Mouse (Mus musculus) midbrain, embryonic 16.5 days (tissue): ENCODE data around the gene Sgms2. TPM values are rescaled to one million over a fixed set of nuclear protein-coding genes. Genes with fewer than 3 reads are reported as not detected.

Source experiments
- ATAC-seq: fragments of 200-750 bp; cut with Nextera tagmentation; 2 replicates; pipeline ENCODE4 v1.8.0; 2017; ENCODE audit warnings: moderate TSS enrichment
- H3K27ac ChIP-seq: fragments of 300-500 bp; sonication (generic); 2 replicates; pipeline ENCODE4 v1.5.1; 2014; ENCODE audit warnings: mild to moderate bottlenecking, low read length, mixed read lengths
- H3K27me3 ChIP-seq: fragments of 300-500 bp; sonication (generic); 2 replicates; pipeline ENCODE4 v1.6.1; 2014; ENCODE audit warnings: low read depth, low read length, mixed read lengths; ENCODE audit not compliant: control insufficient read depth, insufficient read depth
- H3K36me3 ChIP-seq: fragments of 300-500 bp; sonication (generic); 2 replicates; pipeline ENCODE4 v1.6.1; 2014; ENCODE audit warnings: mild to moderate bottlenecking, low read length, moderate library complexity, mixed read lengths; ENCODE audit not compliant: control insufficient read depth, insufficient read depth
- H3K4me1 ChIP-seq: fragments of 300-500 bp; sonication (generic); 2 replicates; pipeline ENCODE4 v1.6.1; 2014; ENCODE audit warnings: mild to moderate bottlenecking, low read length, mixed read lengths; ENCODE audit not compliant: control insufficient read depth, insufficient read depth
- H3K4me2 ChIP-seq: fragments of 300-500 bp; sonication (generic); 2 replicates; pipeline ENCODE4 v1.6.1; 2014; ENCODE audit warnings: mild to moderate bottlenecking, low read length, mixed read lengths
- H3K4me3 ChIP-seq: fragments of 300-500 bp; sonication (generic); 2 replicates; pipeline ENCODE4 v1.5.1; 2014; ENCODE audit warnings: low read depth, mild to moderate bottlenecking, low read length, moderate library complexity, mixed read lengths
- H3K9ac ChIP-seq: fragments of 300-500 bp; sonication (generic); 2 replicates; pipeline ENCODE4 v1.6.1; 2014; ENCODE audit warnings: low read depth, low read length, mixed read lengths
- H3K9me3 ChIP-seq: fragments of 300-500 bp; sonication (generic); replicated peaks from 2 replicates; pipeline ENCODE4 v1.6.1; 2014; ENCODE audit warnings: mild to moderate bottlenecking, low read length, mixed read lengths; ENCODE audit not compliant: control insufficient read depth, poor library complexity, severe bottlenecking
- WGBS: fragments of 180-500 bp; shearing (Covaris S2); extraction: QIAGEN DNeasy Blood & Tissue Kit; methylation state at CpG from one replicate; pipeline ENCODE4 v1.1.7; 2014; 5-methylcytosine and 5-hydroxymethylcytosine counted together
- polyA plus RNA-seq: library from polyadenylated mRNA; unstranded; fragments of >200 nt; fragmentation: Nextera tagmentation; extraction: Ambion mirVana; gene quantifications from 2 replicates; pipeline ENCODE4 v1.2.1, GENCODE M21; 2015

The Sgms2 gene
- polyA plus RNA-seq, 1 experiment from 2014 or later: 1.6 TPM

- no peak overlapping the region for H3K27ac ChIP-seq
- WGBS: under 1% methylated on average over 66 of the region's 78 CpGs
- H3K9me3 ChIP-seq: no peaks in the 10 kb centered on the region
- peak overlapping the region; percentile 99 for H3K4me2 ChIP-seq
- ATAC-seq: peak; percentile 93
- H3K36me3 ChIP-seq: no peaks in the 10 kb centered on the region
- H3K27me3 ChIP-seq: peaks cover 6% of the 10 kb centered on the region
- H3K9ac ChIP-seq: peak overlapping the region; percentile 75
- peak overlapping the region; percentile 85 for H3K4me3 ChIP-seq
- 0 out of 2 replicates have a peak, but pooled peaks cover 4% of the 10 kb centered on the region for H3K4me1 ChIP-seq
These were observed 885 bp downstream of the Sgms2 start for GRCm38 (mm10) chr3:131490143-131490908.

- Histone ChIP-seq H3K27me3 (peaks cover 6% of the 10 kb centered on the region), H3K27ac (no peak overlapping the region), H3K9me3 (no peaks in the 10 kb centered on the region), H3K36me3 (no peaks in the 10 kb centered on the region), H3K4me3 (peak overlapping the region; percentile 85), H3K4me2 (peak overlapping the region; percentile 99), H3K4me1 (0 out of 2 replicates have a peak, but pooled peaks cover 4% of the 10 kb centered on the region), H3K9ac (peak overlapping the region; percentile 75)
- peak; percentile 83 for ATAC-seq
- WGBS: under 1% methylated on average over 34 of the region's 36 CpGs
These were observed 1.5 kb downstream of the Sgms2 start for GRCm38 (mm10) chr3:131489657-131490142.

- WGBS: 33% methylated on average over 5 of the region's 5 CpGs
- no peak overlapping the region for H3K27ac ChIP-seq
- no peaks in the 10 kb centered on the region for H3K36me3 ChIP-seq
- H3K9ac ChIP-seq: no peak overlapping the region
- H3K27me3 ChIP-seq: peaks cover 6% of the 10 kb centered on the region
- no peak for ATAC-seq
- H3K9me3 ChIP-seq: no peaks in the 10 kb centered on the region
- H3K4me1 ChIP-seq: 0 out of 2 replicates have a peak, but pooled peaks cover 4% of the 10 kb centered on the region
- H3K4me3 ChIP-seq: no peak overlapping the region; the same call in 1 of the 2 replicates
- H3K4me2 ChIP-seq: no peak overlapping the region
These were observed 2.2 kb downstream of the Sgms2 start for GRCm38 (mm10) chr3:131488969-131489368.

- Histone ChIP-seq H3K9me3 (no peaks in the 10 kb centered on the region), H3K4me3 (no peak overlapping the region), H3K27ac (no peak overlapping the region), H3K27me3 (peaks cover 6% of the 10 kb centered on the region), H3K4me2 (no peak overlapping the region), H3K4me1 (0 out of 2 replicates have a peak, but pooled peaks cover 4% of the 10 kb centered on the region), H3K9ac (no peak overlapping the region), H3K36me3 (no peaks in the 10 kb centered on the region)
- ATAC-seq: no peak
- 70% methylated on average over 9 of the region's 9 CpGs for WGBS
These were observed 2.8 kb downstream of the Sgms2 start for GRCm38 (mm10) chr3:131488403-131488802.

- H3K4me2 ChIP-seq: no peak overlapping the region
- H3K4me1 ChIP-seq: 0 out of 2 replicates have a peak, but pooled peaks cover 4% of the 10 kb centered on the region
- H3K9me3 ChIP-seq: no peaks in the 10 kb centered on the region
- no peak overlapping the region for H3K27ac ChIP-seq
- H3K27me3 ChIP-seq: peaks cover 6% of the 10 kb centered on the region; the same call in 1 of the 2 replicates
- no peak overlapping the region for H3K9ac ChIP-seq
- H3K4me3 ChIP-seq: no peak overlapping the region
- ATAC-seq: no peak
- no peaks in the 10 kb centered on the region for H3K36me3 ChIP-seq
- WGBS: 36% methylated on average over 5 of the region's 5 CpGs
These were observed 5.8 kb downstream of the Sgms2 start for GRCm38 (mm10) chr3:131485388-131485787.

GRCm38 (mm10) chr3:131483650-131484049, 7.6 kb downstream of the Sgms2 start:
- 66% methylated on average over 7 of the region's 7 CpGs for WGBS
- no peak overlapping the region for H3K9ac ChIP-seq
- ATAC-seq: no peak
- no peaks in the 10 kb centered on the region for H3K36me3 ChIP-seq
- peaks cover 4% of the 10 kb centered on the region; the same call in 1 of the 2 replicates for H3K27me3 ChIP-seq
- no peak overlapping the region for H3K27ac ChIP-seq
- H3K9me3 ChIP-seq: no peaks in the 10 kb centered on the region
- H3K4me1 ChIP-seq: no peaks in the 10 kb centered on the region
- H3K4me3 ChIP-seq: no peak overlapping the region
- no peak overlapping the region for H3K4me2 ChIP-seq

- ATAC-seq: peak; percentile 42; the same call in 1 of the 2 replicates
These were observed 9.1 kb downstream of the Sgms2 start for GRCm38 (mm10) chr3:131481976-131482712.

GRCm38 (mm10) chr3:131480659-131481058, 10.6 kb downstream of the Sgms2 start:
- Histone ChIP-seq H3K27ac (no peak overlapping the region), H3K27me3 (no peaks in the 10 kb centered on the region), H3K9ac (no peak overlapping the region), H3K9me3 (no peaks in the 10 kb centered on the region), H3K36me3 (no peaks in the 10 kb centered on the region), H3K4me3 (no peak overlapping the region), H3K4me2 (no peak overlapping the region), H3K4me1 (no peaks in the 10 kb centered on the region)
- WGBS: 62% methylated on average over 3 of the region's 3 CpGs
- no peak for ATAC-seq

More at GRCm38 (mm10) chr3:131481976-131482712, 9.1 kb downstream of the Sgms2 start:
- no peak overlapping the region for H3K4me2 ChIP-seq
- no peak overlapping the region for H3K9ac ChIP-seq
- H3K36me3 ChIP-seq: no peaks in the 10 kb centered on the region
- no peak overlapping the region for H3K4me3 ChIP-seq
- H3K27me3 ChIP-seq: no peaks in the 10 kb centered on the region
- no peaks in the 10 kb centered on the region for H3K9me3 ChIP-seq
- H3K27ac ChIP-seq: no peak overlapping the region
- WGBS: 51% methylated on average over 17 of the region's 17 CpGs
- H3K4me1 ChIP-seq: no peaks in the 10 kb centered on the region
